Mouse (Mus musculus): ENCODE results near the gene Adra2a. TPM values are rescaled to one million over a fixed set of nuclear protein-coding genes. Genes with fewer than 3 reads are reported as not detected.
A peak's percentile ranks its signal among the peaks of the same experiment; 100 is the strongest.

The Adra2a gene
- polyA plus RNA-seq, 1 experiment: 19.0 TPM

DNA sequence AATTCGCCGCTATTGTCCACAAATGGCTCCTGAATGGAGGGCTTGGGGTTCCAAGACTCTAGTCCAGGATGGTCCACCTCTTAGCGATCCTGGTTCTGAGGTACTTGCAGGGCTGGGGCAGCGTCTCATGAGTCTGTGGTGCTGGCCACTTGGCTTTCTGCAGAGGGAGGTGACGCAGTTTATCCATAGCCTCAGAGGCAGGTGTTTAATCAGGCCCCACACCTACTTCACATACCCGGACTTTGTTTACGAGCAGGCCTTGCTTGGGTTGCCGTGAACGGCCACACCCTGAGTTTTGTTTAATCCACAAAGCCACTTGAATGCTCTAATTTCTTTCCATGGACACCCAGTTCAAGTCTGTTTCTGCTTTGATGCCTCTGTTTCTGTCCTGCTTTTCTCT lies 37.4 kb downstream of the Adra2a start:
- TF ChIP-seq CTCF (IDR thresholded peaks at IDR 0.05; ENCODE audit: borderline replicate concordance, extremely low read depth, insufficient read depth, insufficient read length): no peak
- no peak for TF ChIP-seq POLR2A (IDR thresholded peaks at IDR 0.05; ENCODE audit: borderline replicate concordance, extremely low read depth, insufficient read depth, insufficient read length, poor library complexity, severe bottlenecking)
- DNase-seq (ENCODE audit: low read depth): no peak

DNA sequence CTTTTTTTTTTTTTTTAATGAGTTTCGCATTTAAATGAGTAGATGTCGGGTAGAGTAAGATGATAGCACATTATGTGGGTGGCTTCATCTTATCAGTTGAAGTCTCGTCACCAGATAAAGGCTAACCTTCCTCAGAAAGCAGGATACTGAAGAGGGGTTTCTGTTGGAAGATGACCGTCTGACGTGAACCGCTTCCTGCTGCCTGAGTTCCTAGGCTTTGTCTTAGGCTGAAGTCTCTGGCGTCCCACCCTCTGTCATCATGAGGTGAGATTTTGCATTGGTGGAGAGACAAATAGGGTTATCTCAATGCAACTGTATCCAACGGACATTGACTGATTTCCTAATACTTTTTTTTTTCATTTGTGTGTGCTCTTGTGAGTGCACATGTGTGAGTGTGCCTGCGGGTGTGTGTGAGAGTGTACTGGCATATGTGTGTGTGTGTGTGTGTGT lies 37.8 kb downstream of the Adra2a start:
- TF ChIP-seq CTCF (IDR thresholded peaks at IDR 0.05; ENCODE audit: borderline replicate concordance, extremely low read depth, insufficient read depth, insufficient read length): no peak
- TF ChIP-seq POLR2A (IDR thresholded peaks at IDR 0.05; ENCODE audit: borderline replicate concordance, extremely low read depth, insufficient read depth, insufficient read length, poor library complexity, severe bottlenecking): no peak
- DNase-seq (ENCODE audit: low read depth): no peak

- TF ChIP-seq POLR2A (IDR thresholded peaks at IDR 0.05; ENCODE audit: borderline replicate concordance, extremely low read depth, insufficient read depth, insufficient read length, poor library complexity, severe bottlenecking): no peak
- TF ChIP-seq CTCF (IDR thresholded peaks at IDR 0.05; ENCODE audit: borderline replicate concordance, extremely low read depth, insufficient read depth, insufficient read length): no peak
- no peak for DNase-seq (ENCODE audit: low read depth)
Observed at GRCm38 (mm10) chr19:54087319-54087718, 43.4 kb downstream of the Adra2a start.

- no peak for DNase-seq (ENCODE audit: low read depth)
Observed at GRCm38 (mm10) chr19:54093599-54093998, 49.6 kb downstream of the Adra2a start.

GRCm38 (mm10) chr19:54095716-54096115 lies 51.8 kb downstream of the Adra2a start:
- DNase-seq (ENCODE audit: low read depth): peak; percentile 51
- TF ChIP-seq POLR2A (IDR thresholded peaks at IDR 0.05; ENCODE audit: borderline replicate concordance, extremely low read depth, insufficient read depth, insufficient read length, poor library complexity, severe bottlenecking): no peak
- no peak for TF ChIP-seq CTCF (IDR thresholded peaks at IDR 0.05; ENCODE audit: borderline replicate concordance, extremely low read depth, insufficient read depth, insufficient read length)

More at GRCm38 (mm10) chr19:54093599-54093998, 49.6 kb downstream of the Adra2a start:
- TF ChIP-seq CTCF (IDR thresholded peaks at IDR 0.05; ENCODE audit: borderline replicate concordance, extremely low read depth, insufficient read depth, insufficient read length) (no peak), POLR2A (IDR thresholded peaks at IDR 0.05; ENCODE audit: borderline replicate concordance, extremely low read depth, insufficient read depth, insufficient read length, poor library complexity, severe bottlenecking) (no peak)

GRCm38 (mm10) chr19:54098367-54098766 lies 54.4 kb downstream of the Adra2a start:
- DNase-seq (ENCODE audit: low read depth): no peak
- TF ChIP-seq POLR2A (IDR thresholded peaks at IDR 0.05; ENCODE audit: borderline replicate concordance, extremely low read depth, insufficient read depth, insufficient read length, poor library complexity, severe bottlenecking) (no peak), CTCF (IDR thresholded peaks at IDR 0.05; ENCODE audit: borderline replicate concordance, extremely low read depth, insufficient read depth, insufficient read length) (no peak)

Other genes starting within 250 kb of the Adra2a start
- 23.0 and 30.8 TPM in 2 replicates for gene Pdcd4, start 151.9 kb upstream of the Adra2a start, polyA plus RNA-seq (2012; rRNA removed)
- gene Shoc2, start 99.8 kb upstream of the Adra2a start, polyA plus RNA-seq (2012; rRNA removed): 43.6 and 49.0 TPM in 2 replicates
- 83.5 and 89.9 TPM in 2 replicates for gene Bbip1, start 99.5 kb upstream of the Adra2a start, polyA plus RNA-seq (2012; rRNA removed)

Measured in brain, embryonic 14.5 days (tissue).